15 mouse cellular contexts compared by ENCODE assay signal in the genomic region with DNA sequence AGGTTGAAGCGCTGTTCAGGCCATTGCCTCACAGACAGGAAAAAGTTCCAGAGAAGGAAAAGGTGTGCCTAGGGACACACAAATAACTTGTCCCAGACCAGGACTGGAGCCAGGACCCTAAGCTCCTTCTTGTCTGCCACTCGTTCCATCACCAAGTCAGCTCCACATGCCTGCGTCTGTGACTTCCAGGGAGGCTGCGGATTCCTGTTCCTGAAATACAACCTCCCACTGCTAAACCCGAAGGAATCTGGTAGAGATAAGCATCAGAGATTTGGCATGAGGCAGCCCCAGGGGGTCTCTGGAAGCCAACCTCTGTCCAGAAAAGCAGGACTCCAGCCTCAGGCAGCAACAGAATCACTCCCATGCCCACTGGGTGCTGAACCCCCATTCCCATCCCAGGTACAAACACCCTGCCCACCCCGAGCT. TPM values are rescaled to one million over a fixed set of nuclear protein-coding genes. Genes with fewer than 3 reads are reported as not detected.
DNase-seq lines count a peak whose midpoint lies in the region; ATAC-seq and TF ChIP-seq lines count a peak whose summit lies in the region.
"Had no signal": no experiment of that assay in that cellular context is flagged by ENCODE, and none has a peak within 500 bp of the region (broad histone marks: within the 10 kb centered on the region; RNA-seq: fewer than 3 reads in every experiment).

No protein-coding gene starts in this region.

- H3K9ac ChIP-seq in heart, embryonic 13.5 days: peak overlapping the region; percentile 73
- no peak overlapping the region for H3K9ac ChIP-seq in liver, embryonic 12.5 days
- H3K9ac ChIP-seq in forebrain, embryonic 13.5 days: no peak overlapping the region
- H3K9ac ChIP-seq in forebrain, postnatal 0 days: no peak overlapping the region
- H3K9ac ChIP-seq: liver, embryonic 14.5 days had no signal

- WGBS in kidney, adult 2 months: 19% methylated on average over 6 of the region's 6 CpGs
- WGBS in heart, embryonic 13.5 days: 6% methylated on average over 6 of the region's 6 CpGs
- 20% methylated on average over 6 of the region's 6 CpGs for WGBS in liver, embryonic 12.5 days (ENCODE audit: insufficient replicate concordance)
- 52% methylated on average over 6 of the region's 6 CpGs for WGBS in forebrain, embryonic 13.5 days
- 52% methylated on average over 6 of the region's 6 CpGs for WGBS in forebrain, postnatal 0 days

- DNase-seq in gastrocnemius, adult 2 months: peak; percentile 52
- DNase-seq in gastrocnemius, postnatal 4 days (ENCODE audit: low spot score in 2 of 2): no peak
- DNase-seq in kidney, postnatal 4 days: peak; percentile 21 to 32
- DNase-seq in kidney, adult 2 months: no peak
- DNase-seq in forebrain, postnatal 0 days: no peak
- DNase-seq: cerebellum, adult 9-11 months; thymus, adult 2 months had no signal

- no peaks in the 10 kb centered on the region for H3K9me3 ChIP-seq in heart, embryonic 13.5 days
- H3K9me3 ChIP-seq in liver, embryonic 12.5 days (replicated peaks): no peaks in the 10 kb centered on the region
- no peaks in the 10 kb centered on the region for H3K9me3 ChIP-seq in forebrain, embryonic 13.5 days (replicated peaks)
- H3K9me3 ChIP-seq in forebrain, postnatal 0 days (ENCODE audit: low read length): no peaks in the 10 kb centered on the region

- H3K27me3 ChIP-seq in kidney, adult 2 months (replicated peaks; ENCODE audit: control insufficient read depth, insufficient read depth, low read length): no peaks in the 10 kb centered on the region
- peaks cover 24% of the 10 kb centered on the region for H3K27me3 ChIP-seq in heart, embryonic 13.5 days (replicated peaks)
- H3K27me3 ChIP-seq in liver, embryonic 12.5 days (replicated peaks): peaks cover 60% of the 10 kb centered on the region
- H3K27me3 ChIP-seq in forebrain, embryonic 13.5 days: 0 out of 2 replicates have a peak, but pooled peaks cover 3% of the 10 kb centered on the region
- H3K27me3 ChIP-seq in forebrain, postnatal 0 days (ENCODE audit: insufficient read depth, low read length): no peaks in the 10 kb centered on the region

- no peak for ATAC-seq in heart, embryonic 13.5 days (ENCODE audit: extremely low read depth, insufficient number of reproducible peaks, low FRiP score, low TSS enrichment)
- ATAC-seq in liver, embryonic 12.5 days: no peak
- no peak for ATAC-seq in forebrain, embryonic 13.5 days
- ATAC-seq in forebrain, postnatal 0 days: no peak

- H3K27ac ChIP-seq in gastrocnemius, adult 2 months: peak overlapping the region; percentile 96
- no peak overlapping the region for H3K27ac ChIP-seq in kidney, adult 2 months (ENCODE audit: insufficient read depth, low read depth, low read length)
- H3K27ac ChIP-seq in heart, embryonic 13.5 days (replicated peaks): peak overlapping the region; percentile 80
- no peak overlapping the region for H3K27ac ChIP-seq in liver, embryonic 12.5 days
- H3K27ac ChIP-seq in forebrain, embryonic 13.5 days: no peak overlapping the region
- no peak overlapping the region for H3K27ac ChIP-seq in forebrain, postnatal 0 days (ENCODE audit: low read depth, low read length)
- H3K27ac ChIP-seq: liver, embryonic 14.5 days had no signal

- TF ChIP-seq CTCF in gastrocnemius, adult 2 months (IDR thresholded peaks at IDR 0.05): no peak
- no peak for TF ChIP-seq CTCF in kidney, adult 2 months (conservative IDR thresholded peaks at IDR 0.05; ENCODE audit: insufficient read depth, insufficient read length, low read depth, low read length)
- no peak for TF ChIP-seq CTCF in forebrain, postnatal 0 days (IDR thresholded peaks at IDR 0.05; ENCODE audit: low read depth)

- intact Hi-C loops in gastrocnemius, adult 2 months (cut with DNase I): loop anchor here (2.0 kb wide), 1 partner anchor 36 kb away; a partner anchor contains a TSS

- TF ChIP-seq POLR2A in kidney, adult 2 months (IDR thresholded peaks at IDR 0.05; ENCODE audit: low read depth, low read length): no peak

- H3K36me3 ChIP-seq in kidney, adult 2 months (ENCODE audit: control insufficient read depth, insufficient read depth, low read length): no peaks in the 10 kb centered on the region
- H3K36me3 ChIP-seq in heart, embryonic 13.5 days: no peaks in the 10 kb centered on the region
- no peaks in the 10 kb centered on the region for H3K36me3 ChIP-seq in liver, embryonic 12.5 days
- no peaks in the 10 kb centered on the region for H3K36me3 ChIP-seq in forebrain, embryonic 13.5 days (ENCODE audit: poor library complexity, severe bottlenecking)
- no peaks in the 10 kb centered on the region for H3K36me3 ChIP-seq in forebrain, postnatal 0 days (ENCODE audit: insufficient read depth)

- H3K4me1 ChIP-seq in kidney, adult 2 months (ENCODE audit: control insufficient read depth, insufficient read depth, low read length): no peaks in the 10 kb centered on the region
- H3K4me1 ChIP-seq in heart, embryonic 13.5 days: peaks cover 27% of the 10 kb centered on the region
- 0 out of 2 replicates have a peak, but pooled peaks cover 3% of the 10 kb centered on the region for H3K4me1 ChIP-seq in liver, embryonic 12.5 days
- peaks cover 23% of the 10 kb centered on the region for H3K4me1 ChIP-seq in forebrain, embryonic 13.5 days
- H3K4me1 ChIP-seq in forebrain, postnatal 0 days (ENCODE audit: insufficient read depth): no peaks in the 10 kb centered on the region

- H3K4me2 ChIP-seq in heart, embryonic 13.5 days: peak overlapping the region; percentile 74
- H3K4me2 ChIP-seq in liver, embryonic 12.5 days: 0 out of 2 replicates have a peak overlapping the region, but pooled peaks have one; percentile 28
- H3K4me2 ChIP-seq in forebrain, embryonic 13.5 days: no peak overlapping the region
- no peak overlapping the region for H3K4me2 ChIP-seq in forebrain, postnatal 0 days (ENCODE audit: low read depth)

- peak overlapping the region; percentile 78 for H3K4me3 ChIP-seq in gastrocnemius, adult 2 months
- no peak overlapping the region for H3K4me3 ChIP-seq in kidney, adult 2 months (ENCODE audit: insufficient read depth, low read depth, low read length)
- H3K4me3 ChIP-seq in heart, embryonic 13.5 days: peak overlapping the region; percentile 43
- no peak overlapping the region for H3K4me3 ChIP-seq in liver, embryonic 12.5 days
- H3K4me3 ChIP-seq in forebrain, embryonic 13.5 days: no peak overlapping the region
- H3K4me3 ChIP-seq in forebrain, postnatal 0 days (ENCODE audit: low read depth, low read length): no peak overlapping the region

RNA-seq across cellular contexts. Expression of a gene that starts 0.4 kb away (rescaled TPM):
- total RNA-seq in gastrocnemius, adult 2 months (2021): 100 to 1,000 TPM; 101 to 107 TPM
- 10 to 100 TPM; 32.8 to 34.8 TPM for total RNA-seq in gastrocnemius, postnatal 4 days (2021)
- 0.38 and 1.6 TPM in 2 replicates for polyA plus RNA-seq in kidney, adult 2 months (2012; rRNA removed)
- 4.1 TPM in 2 replicates for polyA plus RNA-seq in heart, embryonic 13.5 days (2015; fragmentation: Nextera tagmentation; extraction: Ambion mirVana)
- 0.11 TPM in 1 of 2 replicates, not detected in the other for polyA plus RNA-seq in liver, embryonic 12.5 days (2016; fragmentation: Nextera tagmentation; extraction: Ambion mirVana)
- polyA plus RNA-seq in forebrain, embryonic 13.5 days (2015; fragmentation: Nextera tagmentation; extraction: Ambion mirVana): 0.06 and 0.15 TPM in 2 replicates
- 0.43 TPM in 1 of 2 replicates, not detected in the other for total RNA-seq in forebrain, postnatal 0 days (2014; rRNA removed)
- 0.21 and 0.22 TPM in 2 replicates for polyA plus RNA-seq in forebrain, postnatal 0 days (2015; fragmentation: Nextera tagmentation; extraction: Ambion mirVana)

RNA-seq across cellular contexts. Expression of a gene that starts 14.2 kb away (rescaled TPM):
- total RNA-seq in gastrocnemius, adult 2 months (2021): not detected
- total RNA-seq in gastrocnemius, postnatal 4 days (2021): under 1 TPM in 1 of 2 experiments, not detected in 1; 0.10 TPM
- 0.05 and 0.11 TPM in 2 replicates for polyA plus RNA-seq in kidney, adult 2 months (2012; rRNA removed)
- 0.05 TPM in 1 of 2 replicates, not detected in the other for polyA plus RNA-seq in heart, embryonic 13.5 days (2015; fragmentation: Nextera tagmentation; extraction: Ambion mirVana)
- polyA plus RNA-seq in liver, embryonic 12.5 days (2016; fragmentation: Nextera tagmentation; extraction: Ambion mirVana): not detected in 2 replicates
- polyA plus RNA-seq in forebrain, embryonic 13.5 days (2015; fragmentation: Nextera tagmentation; extraction: Ambion mirVana): 0.90 and 0.97 TPM in 2 replicates
- 2.3 and 4.8 TPM in 2 replicates for total RNA-seq in forebrain, postnatal 0 days (2014; rRNA removed)
- polyA plus RNA-seq in forebrain, postnatal 0 days (2015; fragmentation: Nextera tagmentation; extraction: Ambion mirVana): 0.91 and 1.3 TPM in 2 replicates
- total RNA-seq: gastrocnemius, postnatal 10 days; layer of hippocampus, postnatal 14 days had no signal
- polyA plus RNA-seq: liver, embryonic 14.5 days; small intestine, adult 2 months had no signal

RNA-seq across cellular contexts. Expression of a gene that starts 15.5 kb away (rescaled TPM):
- total RNA-seq in gastrocnemius, adult 2 months (2021): not detected
- total RNA-seq in gastrocnemius, postnatal 4 days (2021): not detected
- polyA plus RNA-seq in kidney, adult 2 months (2012; rRNA removed): 0.10 and 0.14 TPM in 2 replicates
- 0.08 and 0.11 TPM in 2 replicates for polyA plus RNA-seq in heart, embryonic 13.5 days (2015; fragmentation: Nextera tagmentation; extraction: Ambion mirVana)
- 0.05 TPM in 1 of 2 replicates, not detected in the other for polyA plus RNA-seq in liver, embryonic 12.5 days (2016; fragmentation: Nextera tagmentation; extraction: Ambion mirVana)
- 0.62 TPM in 2 replicates for polyA plus RNA-seq in forebrain, embryonic 13.5 days (2015; fragmentation: Nextera tagmentation; extraction: Ambion mirVana)
- total RNA-seq in forebrain, postnatal 0 days (2014; rRNA removed): not detected in 2 replicates
- polyA plus RNA-seq in forebrain, postnatal 0 days (2015; fragmentation: Nextera tagmentation; extraction: Ambion mirVana): 0.11 TPM in 1 of 2 replicates, not detected in the other
- total RNA-seq: gastrocnemius, postnatal 10 days; layer of hippocampus, postnatal 14 days had no signal
- polyA plus RNA-seq: liver, embryonic 14.5 days; midbrain, embryonic 14.5 days; small intestine, adult 2 months; thymus, adult 2 months had no signal

RNA-seq across cellular contexts. Expression of a gene that starts 36.1 kb away (rescaled TPM):
- 100 to 1,000 TPM; 105 to 117 TPM for total RNA-seq in gastrocnemius, adult 2 months (2021)
- total RNA-seq in gastrocnemius, postnatal 4 days (2021): 10 to 100 TPM; 60.6 to 61.0 TPM
- 40.2 and 47.6 TPM in 2 replicates for polyA plus RNA-seq in kidney, adult 2 months (2012; rRNA removed)
- 66.7 and 70.7 TPM in 2 replicates for polyA plus RNA-seq in heart, embryonic 13.5 days (2015; fragmentation: Nextera tagmentation; extraction: Ambion mirVana)
- 93.7 and 95.9 TPM in 2 replicates for polyA plus RNA-seq in liver, embryonic 12.5 days (2016; fragmentation: Nextera tagmentation; extraction: Ambion mirVana)
- polyA plus RNA-seq in forebrain, embryonic 13.5 days (2015; fragmentation: Nextera tagmentation; extraction: Ambion mirVana): 117 and 124 TPM in 2 replicates
- 59.8 and 66.2 TPM in 2 replicates for total RNA-seq in forebrain, postnatal 0 days (2014; rRNA removed)
- polyA plus RNA-seq in forebrain, postnatal 0 days (2015; fragmentation: Nextera tagmentation; extraction: Ambion mirVana): 73.7 and 80.8 TPM in 2 replicates

RNA-seq across cellular contexts. Expression of a gene that starts 45.4 kb away (rescaled TPM):
- total RNA-seq in gastrocnemius, adult 2 months (2021): 10 to 100 TPM in 1 of 2 experiments, 1 to 10 TPM in 1; 6.4 to 10.1 TPM
- 10 to 100 TPM; 34.4 to 36.7 TPM for total RNA-seq in gastrocnemius, postnatal 4 days (2021)
- 20.2 and 27.5 TPM in 2 replicates for polyA plus RNA-seq in kidney, adult 2 months (2012; rRNA removed)
- polyA plus RNA-seq in heart, embryonic 13.5 days (2015; fragmentation: Nextera tagmentation; extraction: Ambion mirVana): 16.1 and 16.6 TPM in 2 replicates
- 16.6 and 17.6 TPM in 2 replicates for polyA plus RNA-seq in liver, embryonic 12.5 days (2016; fragmentation: Nextera tagmentation; extraction: Ambion mirVana)
- 15.0 and 17.2 TPM in 2 replicates for polyA plus RNA-seq in forebrain, embryonic 13.5 days (2015; fragmentation: Nextera tagmentation; extraction: Ambion mirVana)
- 25.0 and 33.5 TPM in 2 replicates for total RNA-seq in forebrain, postnatal 0 days (2014; rRNA removed)
- polyA plus RNA-seq in forebrain, postnatal 0 days (2015; fragmentation: Nextera tagmentation; extraction: Ambion mirVana): 18.7 and 21.3 TPM in 2 replicates

Comparison
In these comparisons a context has a peak if more than half of its experiments do, and no peak if none do; other contexts are left out.
1. DNase-seq: peak in gastrocnemius, adult 2 months (single experiment) and kidney, postnatal 4 days (2 of 2); none in gastrocnemius, postnatal 4 days (0 of 2), kidney, adult 2 months (single experiment) and forebrain, postnatal 0 days (single experiment).
2. H3K27ac ChIP-seq: peak in gastrocnemius, adult 2 months (single experiment) and heart, embryonic 13.5 days (single experiment); none in kidney, adult 2 months (single experiment), liver, embryonic 12.5 days (single experiment), forebrain, embryonic 13.5 days (single experiment) and forebrain, postnatal 0 days (single experiment).
3. H3K4me3 ChIP-seq: peak in gastrocnemius, adult 2 months (single experiment) and heart, embryonic 13.5 days (single experiment); none in kidney, adult 2 months (single experiment), liver, embryonic 12.5 days (single experiment), forebrain, embryonic 13.5 days (single experiment) and forebrain, postnatal 0 days (single experiment).
4. H3K4me2 ChIP-seq: peak in heart, embryonic 13.5 days (single experiment) and liver, embryonic 12.5 days (single experiment); none in forebrain, embryonic 13.5 days (single experiment) and forebrain, postnatal 0 days (single experiment).